In genomic region chr3:88407090-88407489, GRCm38 (mm10) we compare ENCODE assay signal across 9 mouse cellular contexts. TPM values are rescaled to one million over a fixed set of nuclear protein-coding genes. Genes with fewer than 3 reads are reported as not detected.
DNase-seq lines count a peak whose midpoint lies in the region; ATAC-seq and TF ChIP-seq lines count a peak whose summit lies in the region.
"Had no signal": no experiment of that assay in that cellular context is flagged by ENCODE, and none has a peak within 500 bp of the region (broad histone marks: within the 10 kb centered on the region; RNA-seq: fewer than 3 reads in every experiment).

No protein-coding gene starts in this region.

- peak; percentile 41; the same call in 1 of the 2 replicates for TF ChIP-seq CTCF in testis, adult 2 months (IDR thresholded peaks at IDR 0.05; ENCODE audit: control insufficient read depth, insufficient read depth, insufficient replicate concordance, low read depth, low read length)
- peak; percentile 97 for TF ChIP-seq CTCF in forebrain, postnatal 0 days (IDR thresholded peaks at IDR 0.05; ENCODE audit: low read depth)

- H3K27me3 ChIP-seq in testis, adult 2 months (ENCODE audit: control insufficient read depth, insufficient read depth, low read length), result no peaks in the 10 kb centered on the region
- no peaks in the 10 kb centered on the region for H3K27me3 ChIP-seq in forebrain, postnatal 0 days (ENCODE audit: insufficient read depth, low read length)
- H3K27me3 ChIP-seq in hindbrain, embryonic 16.5 days (replicated peaks; ENCODE audit: control insufficient read depth, insufficient read depth, low read length), result no peaks in the 10 kb centered on the region
- no peaks in the 10 kb centered on the region for H3K27me3 ChIP-seq in midbrain, embryonic 12.5 days
- no peaks in the 10 kb centered on the region for H3K27me3 ChIP-seq in splenic B cell, adult 2 months (ENCODE audit: control insufficient read depth, insufficient read depth, low read length, poor library complexity, severe bottlenecking)

- no peaks in the 10 kb centered on the region for H3K9me3 ChIP-seq in forebrain, postnatal 0 days (ENCODE audit: low read length)
- no peaks in the 10 kb centered on the region for H3K9me3 ChIP-seq in hindbrain, embryonic 16.5 days (ENCODE audit: control insufficient read depth, low read length)
- H3K9me3 ChIP-seq in midbrain, embryonic 12.5 days, result no peaks in the 10 kb centered on the region

- no peak overlapping the region for H3K4me2 ChIP-seq in forebrain, postnatal 0 days (ENCODE audit: low read depth)
- H3K4me2 ChIP-seq in hindbrain, embryonic 16.5 days (ENCODE audit: low read length), result no peak overlapping the region
- no peak overlapping the region for H3K4me2 ChIP-seq in midbrain, embryonic 12.5 days (replicated peaks)

- peaks cover 9% of the 10 kb centered on the region for H3K4me1 ChIP-seq in testis, adult 2 months (ENCODE audit: control insufficient read depth, insufficient read depth, low read length)
- H3K4me1 ChIP-seq in forebrain, postnatal 0 days (ENCODE audit: insufficient read depth), result peaks cover 7% of the 10 kb centered on the region; the same call in 1 of the 2 replicates
- peaks cover 11% of the 10 kb centered on the region for H3K4me1 ChIP-seq in hindbrain, embryonic 16.5 days (ENCODE audit: control insufficient read depth, insufficient read depth, low read depth, low read length)
- H3K4me1 ChIP-seq in midbrain, embryonic 12.5 days, result peaks cover 23% of the 10 kb centered on the region

- no peaks in the 10 kb centered on the region; the same call in 1 of the 2 replicates for H3K36me3 ChIP-seq in testis, adult 2 months (ENCODE audit: control insufficient read depth, insufficient read depth, low read length)
- peaks cover 11% of the 10 kb centered on the region for H3K36me3 ChIP-seq in forebrain, postnatal 0 days (ENCODE audit: insufficient read depth)
- peaks cover 1% of the 10 kb centered on the region; the same call in 1 of the 2 replicates for H3K36me3 ChIP-seq in hindbrain, embryonic 16.5 days (ENCODE audit: control insufficient read depth, insufficient read depth, low read length)
- H3K36me3 ChIP-seq in midbrain, embryonic 12.5 days, result peaks cover 12% of the 10 kb centered on the region
- no peaks in the 10 kb centered on the region for H3K36me3 ChIP-seq in splenic B cell, adult 2 months (ENCODE audit: control insufficient read depth, insufficient read depth, low read length, poor library complexity, severe bottlenecking)

- no peak for DNase-seq in testis, postnatal 10 days (ENCODE audit: low spot score)
- DNase-seq in cerebellum, adult 8-10 months, result peak; percentile 67
- DNase-seq in forebrain, postnatal 0 days, result peak; percentile 91
- DNase-seq in left cerebral cortex, adult 9 months (ENCODE audit: low spot score in 2 of 2), result peak; percentile 49 to 74
- peak; percentile 92 for DNase-seq in splenic B cell, adult 2 months (ENCODE audit: low read depth, low spot score)

- ATAC-seq in forebrain, postnatal 0 days, result peak; percentile 38
- ATAC-seq in hindbrain, embryonic 16.5 days, result peak; percentile 51; the same call in 1 of the 2 replicates
- 0 out of 2 replicates have a peak, but pooled peaks have one; percentile 11 for ATAC-seq in midbrain, embryonic 12.5 days (ENCODE audit: low FRiP score, low read depth)

- H3K27ac ChIP-seq in testis, adult 2 months (ENCODE audit: control insufficient read depth, insufficient read depth, low read depth, low read length), result no peak overlapping the region
- no peak overlapping the region for H3K27ac ChIP-seq in forebrain, postnatal 0 days (ENCODE audit: low read depth, low read length)
- H3K27ac ChIP-seq in hindbrain, embryonic 16.5 days (ENCODE audit: low read depth, low read length), result no peak overlapping the region
- H3K27ac ChIP-seq in midbrain, embryonic 12.5 days (replicated peaks), result 0 out of 2 replicates have a peak overlapping the region, but pooled peaks have one; percentile 11

- 0% methylated on average over 2 of the region's 2 CpGs for whole genome bisulfite sequencing in forebrain, postnatal 0 days
- 0% methylated on average over 2 of the region's 2 CpGs for WGBS in hindbrain, embryonic 16.5 days
- 0% methylated on average over 2 of the region's 2 CpGs for WGBS in midbrain, embryonic 12.5 days

- no peak overlapping the region for H3K9ac ChIP-seq in forebrain, postnatal 0 days
- no peak overlapping the region for H3K9ac ChIP-seq in hindbrain, embryonic 16.5 days (ENCODE audit: low read depth, low read length)
- no peak overlapping the region for H3K9ac ChIP-seq in midbrain, embryonic 12.5 days (replicated peaks)

- no peak for TF ChIP-seq POLR2A in testis, adult 2 months (IDR thresholded peaks at IDR 0.05; ENCODE audit: control insufficient read depth, low read depth, low read length)

- H3K4me3 ChIP-seq in testis, adult 2 months (ENCODE audit: control insufficient read depth, low read depth, low read length), result no peak overlapping the region
- no peak overlapping the region for H3K4me3 ChIP-seq in forebrain, postnatal 0 days (ENCODE audit: low read depth, low read length)
- H3K4me3 ChIP-seq in hindbrain, embryonic 16.5 days (ENCODE audit: low read length), result no peak overlapping the region
- H3K4me3 ChIP-seq in midbrain, embryonic 12.5 days, result no peak overlapping the region
- H3K4me3 ChIP-seq: erythroblast, embryonic 14.5 days had no signal

RNA-seq across cellular contexts. Expression of gene Pmf1, which starts 3.0 kb away (rescaled TPM):
- polyA plus RNA-seq in testis, adult 2 months (2012; rRNA removed), result 27.5 and 27.9 TPM in 2 replicates
- 22.5 and 23.8 TPM in 2 replicates for total RNA-seq in forebrain, postnatal 0 days (2014; rRNA removed)
- polyA plus RNA-seq in forebrain, postnatal 0 days (2015; fragmentation: Nextera tagmentation; extraction: Ambion mirVana), result 27.4 and 30.5 TPM in 2 replicates
- polyA plus RNA-seq in hindbrain, embryonic 16.5 days (2015; fragmentation: Nextera tagmentation; extraction: Ambion mirVana), result 30.6 and 34.4 TPM in 2 replicates
- 100.0 and 101 TPM in 2 replicates for polyA plus RNA-seq in midbrain, embryonic 12.5 days (2016; fragmentation: Nextera tagmentation; extraction: Ambion mirVana)

RNA-seq across cellular contexts. Expression of gene Slc25a44, which starts 17.8 kb away (rescaled TPM):
- polyA plus RNA-seq in testis, adult 2 months (2012; rRNA removed), result 12.2 and 12.7 TPM in 2 replicates
- total RNA-seq in forebrain, postnatal 0 days (2014; rRNA removed), result 51.4 and 63.3 TPM in 2 replicates
- polyA plus RNA-seq in forebrain, postnatal 0 days (2015; fragmentation: Nextera tagmentation; extraction: Ambion mirVana), result 35.6 and 36.9 TPM in 2 replicates
- polyA plus RNA-seq in hindbrain, embryonic 16.5 days (2015; fragmentation: Nextera tagmentation; extraction: Ambion mirVana), result 40.3 and 42.3 TPM in 2 replicates
- polyA plus RNA-seq in midbrain, embryonic 12.5 days (2016; fragmentation: Nextera tagmentation; extraction: Ambion mirVana), result 23.6 and 24.6 TPM in 2 replicates

RNA-seq across cellular contexts. Expression of gene Bglap, which starts 22.8 kb away (rescaled TPM):
- not detected in 2 replicates for polyA plus RNA-seq in testis, adult 2 months (2012; rRNA removed)
- 0.76 TPM in 1 of 2 replicates, not detected in the other for total RNA-seq in forebrain, postnatal 0 days (2014; rRNA removed)
- not detected in 2 replicates for polyA plus RNA-seq in forebrain, postnatal 0 days (2015; fragmentation: Nextera tagmentation; extraction: Ambion mirVana)
- polyA plus RNA-seq in hindbrain, embryonic 16.5 days (2015; fragmentation: Nextera tagmentation; extraction: Ambion mirVana), result not detected in 2 replicates
- not detected in 2 replicates for polyA plus RNA-seq in midbrain, embryonic 12.5 days (2016; fragmentation: Nextera tagmentation; extraction: Ambion mirVana)
- polyA plus RNA-seq: erythroblast, embryonic 14.5 days had no signal

RNA-seq across cellular contexts. Expression of gene Bglap2, which starts 28.6 kb away (rescaled TPM):
- 0.31 and 0.42 TPM in 2 replicates for polyA plus RNA-seq in testis, adult 2 months (2012; rRNA removed)
- 9.2 TPM in 1 of 2 replicates, not detected in the other for total RNA-seq in forebrain, postnatal 0 days (2014; rRNA removed)
- polyA plus RNA-seq in forebrain, postnatal 0 days (2015; fragmentation: Nextera tagmentation; extraction: Ambion mirVana), result not detected in 2 replicates
- not detected in 2 replicates for polyA plus RNA-seq in hindbrain, embryonic 16.5 days (2015; fragmentation: Nextera tagmentation; extraction: Ambion mirVana)
- not detected in 2 replicates for polyA plus RNA-seq in midbrain, embryonic 12.5 days (2016; fragmentation: Nextera tagmentation; extraction: Ambion mirVana)
- polyA plus RNA-seq: erythroblast, embryonic 14.5 days had no signal

RNA-seq across cellular contexts. Expression of gene Bglap3, which starts 34.5 kb away (rescaled TPM):
- polyA plus RNA-seq in testis, adult 2 months (2012; rRNA removed), result 1.7 TPM in 1 of 2 replicates, not detected in the other
- total RNA-seq in forebrain, postnatal 0 days (2014; rRNA removed), result not detected in 2 replicates
- polyA plus RNA-seq in forebrain, postnatal 0 days (2015; fragmentation: Nextera tagmentation; extraction: Ambion mirVana), result not detected in 2 replicates
- polyA plus RNA-seq in hindbrain, embryonic 16.5 days (2015; fragmentation: Nextera tagmentation; extraction: Ambion mirVana), result 0.09 and 0.10 TPM in 2 replicates
- polyA plus RNA-seq in midbrain, embryonic 12.5 days (2016; fragmentation: Nextera tagmentation; extraction: Ambion mirVana), result 0.10 TPM in 1 of 2 replicates, not detected in the other
- polyA plus RNA-seq: erythroblast, embryonic 14.5 days had no signal
